Mouse (Mus musculus): ENCODE measurements around the gene Ralgapa2.

Ralgapa2 gene

DNA sequence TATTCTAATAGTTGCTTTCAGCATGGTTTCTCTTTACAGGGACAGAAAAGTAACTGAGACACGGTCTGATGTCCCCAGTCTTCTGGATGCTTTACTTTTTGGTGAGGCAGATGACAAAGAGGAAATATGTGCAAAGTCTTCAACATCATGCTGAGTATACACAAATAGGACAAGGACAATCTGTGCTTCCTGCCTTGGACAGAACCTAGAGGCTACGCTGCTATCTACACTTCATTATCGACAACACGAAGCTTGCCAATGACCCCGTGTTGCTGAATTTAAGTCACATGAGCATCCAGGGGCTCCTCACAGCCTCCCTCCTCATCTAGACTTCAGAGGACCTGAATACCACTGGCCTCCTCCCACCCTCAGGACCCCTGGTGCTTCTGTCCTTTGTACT lies 161.9 kb downstream of the Ralgapa2 start:
- DNase-seq: no peak

DNA sequence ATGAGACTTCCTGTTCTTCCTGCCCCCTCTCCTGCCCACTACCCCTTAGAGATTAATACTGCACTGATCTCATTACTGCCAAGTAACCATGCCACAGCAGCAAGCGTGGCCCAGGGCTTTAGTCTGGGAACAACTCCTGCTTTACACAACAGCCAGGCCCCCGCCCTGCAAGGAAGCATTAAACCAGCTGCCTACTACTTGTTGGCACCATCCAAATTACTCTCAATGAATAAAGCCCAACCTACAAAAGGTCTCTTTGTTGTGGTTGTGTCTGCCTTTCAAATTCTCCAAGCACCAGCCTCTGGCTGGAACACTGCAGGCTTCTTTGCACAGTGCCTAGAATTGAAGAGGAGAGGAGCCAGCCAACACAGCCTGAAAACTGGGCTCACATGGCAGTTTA lies 164.2 kb downstream of the Ralgapa2 start:
- DNase-seq: no peak

DNA sequence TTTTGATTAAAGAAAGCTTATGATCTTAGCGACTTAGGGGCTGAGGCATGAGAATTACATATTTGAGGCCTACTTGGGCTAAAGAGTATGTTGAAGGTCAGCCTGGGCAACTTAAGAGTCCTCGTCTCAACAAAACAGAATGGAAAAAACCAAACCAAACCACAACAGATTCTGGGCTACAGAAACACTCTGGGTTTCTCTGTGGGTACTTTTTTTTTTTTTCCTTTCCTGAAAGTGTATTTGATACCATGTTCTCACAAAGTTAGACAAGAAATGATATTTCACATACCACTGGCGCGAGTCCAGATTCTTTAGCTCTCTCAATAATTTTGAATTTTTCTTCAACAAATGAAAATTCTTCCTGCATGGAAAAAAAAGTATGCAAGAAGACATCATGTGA lies 172.1 kb downstream of the Ralgapa2 start:
- no peak for DNase-seq

DNA sequence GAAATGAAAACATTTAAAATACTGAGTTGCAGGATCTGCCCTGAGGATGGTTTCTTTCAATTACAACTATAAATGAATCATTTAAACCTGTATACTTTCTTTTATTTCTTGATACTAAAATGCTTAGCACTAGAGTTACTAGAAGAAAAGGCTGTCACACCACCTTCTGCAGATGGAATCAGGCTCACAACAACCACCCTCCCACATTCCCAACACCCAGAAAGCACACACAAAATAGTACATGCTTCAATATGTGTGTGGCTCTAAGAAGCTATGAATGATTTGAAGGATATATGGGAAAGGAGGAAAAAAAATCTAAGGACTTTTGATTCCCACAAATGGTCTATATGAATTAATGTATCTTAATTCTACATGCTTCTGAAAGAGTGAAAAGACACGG lies 174.6 kb downstream of the Ralgapa2 start:
- DNase-seq: no peak

DNA sequence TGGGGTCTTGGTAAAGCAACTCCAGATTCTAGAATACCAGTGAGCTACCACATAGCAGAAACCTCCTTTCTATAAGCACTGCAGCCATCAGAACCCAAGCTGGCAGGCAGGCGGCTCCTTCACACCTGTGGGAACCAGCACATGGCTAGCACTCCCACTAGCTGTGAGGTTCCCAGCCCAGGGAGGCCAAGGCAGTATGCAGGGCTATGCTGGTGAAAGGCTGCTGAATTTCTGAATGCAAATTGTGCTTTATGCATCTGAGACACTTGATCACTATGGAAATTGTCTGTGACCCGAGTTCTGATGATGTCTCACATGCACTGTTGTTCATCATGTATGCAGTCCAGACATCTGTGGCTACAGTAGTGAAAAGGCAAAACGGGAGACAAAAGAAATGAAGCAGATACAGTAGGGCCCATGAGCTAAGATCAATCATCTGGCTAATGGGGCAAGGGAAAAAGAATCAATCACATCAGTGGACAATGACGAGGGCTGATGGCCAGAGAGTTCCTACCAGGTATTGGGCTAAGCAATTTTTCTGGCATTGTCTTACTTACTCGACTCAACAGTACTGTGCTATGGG lies 180.2 kb downstream of the Ralgapa2 start:
- DNase-seq: no peak

DNA sequence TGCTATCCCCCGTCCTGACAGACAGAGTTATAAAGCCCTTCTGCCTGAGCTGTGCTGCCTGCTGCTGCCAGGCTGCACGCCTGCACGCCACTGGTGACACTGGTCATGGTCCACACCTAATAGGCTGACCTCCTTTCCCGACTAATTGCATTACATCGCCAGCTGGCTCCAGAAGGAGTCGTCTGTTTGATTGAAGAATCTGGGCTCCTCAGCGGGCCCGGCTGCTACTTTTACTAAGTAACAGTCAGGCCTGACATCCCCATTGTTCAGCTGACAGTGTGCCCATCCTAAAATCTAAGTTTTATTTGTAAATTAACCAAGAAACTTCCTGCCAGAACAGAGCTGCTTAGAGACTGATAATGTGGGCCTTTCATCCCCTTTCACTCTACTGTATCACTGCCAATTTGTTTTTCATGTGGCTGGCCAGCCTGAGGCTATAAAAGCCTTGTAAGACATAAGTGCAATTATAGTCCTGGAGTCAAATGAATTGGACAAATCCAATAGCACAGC lies 181.3 kb downstream of the Ralgapa2 start:
- DNase-seq: peak; percentile 47

DNA sequence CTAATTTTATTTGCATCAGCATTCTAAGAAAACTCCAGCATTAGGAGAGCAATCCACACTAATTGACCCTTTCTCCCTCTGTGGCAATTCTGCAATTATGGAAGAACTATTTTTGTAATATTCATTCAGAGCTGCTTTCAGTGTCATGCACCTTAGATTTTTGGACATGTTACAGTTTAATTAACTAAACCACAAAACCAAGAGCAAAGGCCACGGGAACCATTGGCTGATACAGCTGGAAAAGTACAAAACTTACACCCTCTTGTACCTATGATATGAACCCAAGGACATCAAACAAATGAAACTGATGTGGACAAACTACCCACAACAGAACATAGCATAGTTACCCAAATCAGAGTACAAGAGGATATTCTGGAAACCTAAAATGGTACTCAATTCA lies 182.0 kb downstream of the Ralgapa2 start:
- no peak for DNase-seq

DNA sequence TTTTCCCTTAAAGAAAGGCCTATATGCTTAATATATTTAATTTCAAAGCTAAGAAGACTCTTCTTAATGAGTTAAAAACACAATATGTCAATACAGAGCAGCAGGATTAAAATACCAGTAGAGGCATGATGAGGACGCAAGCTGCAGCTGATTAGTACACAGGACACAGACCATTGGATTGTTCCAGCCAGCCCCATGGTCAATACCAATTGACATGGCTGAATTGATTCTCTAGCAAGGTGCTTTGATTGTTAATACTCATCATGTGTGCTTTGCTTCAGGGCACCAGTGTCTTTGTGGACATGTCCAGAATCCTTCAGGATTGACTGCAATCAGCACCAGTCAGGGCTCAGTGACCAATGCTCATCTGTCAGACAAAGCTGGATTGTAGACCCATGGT lies 185.5 kb downstream of the Ralgapa2 start:
- no peak for DNase-seq

DNA sequence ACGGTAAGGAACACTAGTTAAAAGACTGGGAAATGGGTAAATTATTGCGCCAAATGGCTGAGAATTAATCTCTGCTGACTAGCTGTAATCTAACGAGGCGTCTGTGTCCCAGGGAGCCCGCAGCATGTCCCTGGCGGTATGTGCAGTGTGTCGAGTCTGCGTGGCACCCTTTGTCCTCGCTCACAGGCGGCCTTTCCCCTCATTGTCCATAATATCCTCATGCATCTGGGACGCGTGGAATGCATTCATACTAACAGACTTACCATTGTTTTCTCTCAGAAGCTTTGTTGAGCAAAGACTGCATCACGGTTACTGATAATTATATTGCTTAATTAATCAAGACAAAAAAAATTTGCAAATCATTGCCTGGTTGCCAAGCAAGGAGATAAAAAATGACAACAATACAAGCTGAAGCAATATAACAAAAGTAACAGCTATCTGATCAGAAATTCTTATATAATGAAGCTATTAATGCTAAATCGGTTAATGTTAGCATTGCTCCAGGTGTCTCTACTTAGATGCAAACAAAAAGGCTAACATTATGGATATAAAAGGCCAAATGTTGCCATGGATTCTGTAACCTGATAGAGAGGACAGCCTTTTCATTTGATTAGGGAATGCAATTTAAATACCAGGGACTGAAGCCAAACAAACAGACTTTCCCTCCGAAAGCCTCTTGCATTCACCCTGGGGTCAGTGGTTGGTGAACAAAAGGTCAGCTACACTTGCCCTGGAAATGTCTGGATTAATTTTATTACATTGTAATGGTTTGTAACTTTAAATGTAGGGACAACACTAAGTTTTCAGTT lies 187.0 kb downstream of the Ralgapa2 start:
- no peak for DNase-seq

DNA sequence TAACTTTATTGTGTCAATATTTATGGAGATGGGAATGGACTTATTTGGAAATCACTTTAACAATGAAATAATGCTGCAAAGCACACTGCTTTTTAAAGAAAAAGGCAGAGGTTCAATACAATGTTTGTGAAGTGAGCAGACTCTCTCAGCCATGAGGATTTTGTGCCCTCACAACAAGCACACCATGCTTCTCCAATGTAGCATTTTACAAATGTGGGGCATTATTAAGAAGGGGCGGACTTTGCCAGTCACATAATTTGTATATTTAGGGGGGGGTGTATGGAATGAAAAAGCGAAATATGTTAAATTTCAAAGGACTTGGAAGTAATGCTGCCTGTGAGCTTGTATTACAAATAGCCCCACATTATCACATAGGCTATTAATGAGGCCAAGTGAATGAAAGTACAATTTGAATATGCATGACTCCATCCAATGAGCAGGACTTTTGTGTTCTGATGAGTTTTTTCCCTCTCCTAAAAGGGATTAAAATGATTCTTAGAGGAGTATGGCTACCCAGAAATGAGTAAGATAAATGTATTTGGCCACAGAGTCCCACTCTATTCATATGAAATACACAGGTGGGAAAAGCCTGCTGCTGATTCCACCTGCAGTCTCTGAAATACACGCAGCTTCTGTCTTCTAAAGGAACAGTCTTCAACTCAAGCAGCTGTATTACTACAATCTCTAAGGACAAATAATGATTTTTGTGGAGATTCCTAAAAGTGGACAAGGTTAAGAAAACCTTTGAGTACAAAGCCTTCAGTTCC lies 187.8 kb downstream of the Ralgapa2 start:
- DNase-seq: no peak

DNA sequence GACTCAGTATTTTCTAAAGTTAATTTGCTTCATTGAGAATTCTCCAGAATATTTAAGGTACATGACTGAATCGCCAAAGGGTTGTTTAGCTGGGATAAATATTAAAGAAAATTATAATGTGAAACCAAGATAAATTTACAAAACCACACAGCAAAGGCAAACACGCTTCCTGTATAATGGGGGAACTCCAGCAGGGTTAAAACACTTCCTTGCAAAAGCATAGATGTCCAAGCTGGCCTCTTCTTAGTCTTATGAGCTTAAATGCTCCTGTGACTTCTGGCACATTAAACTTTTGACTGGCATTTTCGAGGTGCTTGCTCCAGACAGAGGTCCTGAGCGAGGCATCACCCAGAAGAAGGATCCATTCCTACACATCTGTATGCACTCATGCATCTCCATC lies 188.6 kb downstream of the Ralgapa2 start:
- DNase-seq: no peak

DNA sequence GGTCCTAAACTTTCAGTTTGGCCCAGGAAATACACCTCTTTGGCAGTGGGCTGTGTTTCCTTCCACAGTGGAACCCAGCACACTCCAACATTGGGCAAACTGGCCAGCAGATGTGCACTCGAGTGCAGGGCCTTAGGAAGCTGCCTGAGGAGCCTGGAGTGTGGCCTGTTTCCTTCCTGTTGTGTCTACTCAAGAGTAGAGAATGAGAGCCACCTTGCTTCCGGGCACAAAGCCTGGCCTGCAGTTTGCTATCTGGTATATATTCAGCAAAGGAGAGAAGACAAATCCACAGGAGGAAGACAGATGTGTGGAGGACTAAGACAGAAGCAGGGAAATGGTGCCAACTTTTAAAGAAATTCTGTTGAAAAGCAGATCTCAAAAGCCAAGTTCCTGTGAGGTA lies 189.4 kb downstream of the Ralgapa2 start:
- DNase-seq: no peak

DNA sequence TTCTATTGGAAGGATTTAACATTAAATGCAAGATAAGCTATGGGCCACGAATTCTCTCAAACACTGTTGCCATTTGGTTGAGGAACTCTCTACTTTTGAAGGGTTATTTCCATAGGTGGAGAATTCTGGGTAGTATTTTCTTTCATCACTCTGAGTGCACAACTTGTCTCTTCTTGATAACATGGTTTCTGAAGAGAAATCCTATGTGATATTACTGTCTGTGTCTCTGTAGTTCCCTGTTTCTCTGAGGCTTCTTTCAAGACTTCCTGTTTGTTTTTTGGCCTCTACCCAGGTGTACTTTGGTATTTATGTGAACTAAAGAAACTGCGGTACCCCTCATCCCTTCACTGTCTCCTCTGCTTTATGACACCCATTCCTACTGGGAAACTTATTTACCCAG lies 190.1 kb downstream of the Ralgapa2 start:
- no peak for DNase-seq

DNA sequence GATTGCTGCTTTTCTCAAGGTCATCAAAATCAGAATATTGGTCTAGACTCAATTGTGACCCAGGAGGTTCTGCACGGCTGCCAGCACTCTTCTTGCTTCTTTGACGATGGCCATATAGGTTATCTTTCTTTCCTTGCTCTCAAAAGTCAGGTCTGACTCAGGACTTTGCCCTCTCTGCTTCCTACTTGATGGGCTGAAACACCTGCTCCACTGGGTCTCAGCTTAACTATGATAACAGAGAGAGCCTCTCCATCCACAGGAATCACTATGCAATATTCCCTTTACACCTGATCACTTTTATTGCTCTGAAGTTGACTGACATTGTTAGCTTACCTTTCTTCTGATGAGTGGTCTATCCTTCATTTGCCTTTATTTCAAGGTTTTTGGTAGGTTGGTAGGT lies 191.5 kb downstream of the Ralgapa2 start:
- DNase-seq: no peak

DNA sequence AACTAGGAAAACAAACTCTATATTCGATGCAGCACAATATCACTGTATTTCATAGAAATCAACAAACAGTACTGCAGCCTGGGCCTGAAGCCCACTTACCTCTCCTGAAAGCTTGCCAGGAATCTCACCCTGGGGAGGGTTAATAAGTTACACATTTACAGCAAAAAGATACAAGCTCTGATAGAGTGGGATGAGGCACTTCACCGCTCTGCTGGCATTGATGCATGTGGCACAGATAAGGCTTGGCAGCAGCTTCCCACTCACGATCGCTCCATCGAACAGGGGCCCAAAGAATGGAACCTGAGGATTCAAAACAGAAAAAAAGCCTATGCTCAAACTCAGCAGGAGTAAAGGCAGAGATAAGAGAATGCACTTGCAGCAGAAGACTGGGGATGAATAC lies 197.4 kb downstream of the Ralgapa2 start:
- no peak for DNase-seq

DNA sequence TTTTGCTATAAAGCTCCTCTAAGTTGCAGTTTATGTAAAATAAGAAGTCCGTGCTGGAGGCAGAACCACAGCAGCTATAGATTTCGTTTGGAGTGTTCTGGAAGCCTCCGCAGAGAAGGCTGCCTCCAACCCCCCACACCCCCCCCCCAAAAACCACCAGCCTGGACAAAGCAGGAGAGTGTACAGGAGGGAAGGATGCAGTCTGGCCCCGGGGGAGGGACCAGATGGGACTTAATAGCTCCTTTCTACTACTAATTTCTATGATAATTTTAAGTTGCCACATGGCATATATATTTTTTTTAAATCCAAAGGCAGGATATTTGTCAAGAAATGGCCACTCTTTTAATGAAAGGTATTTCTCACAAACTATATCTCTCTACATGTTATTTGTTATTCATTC lies 198.3 kb downstream of the Ralgapa2 start:
- DNase-seq: no peak

DNA sequence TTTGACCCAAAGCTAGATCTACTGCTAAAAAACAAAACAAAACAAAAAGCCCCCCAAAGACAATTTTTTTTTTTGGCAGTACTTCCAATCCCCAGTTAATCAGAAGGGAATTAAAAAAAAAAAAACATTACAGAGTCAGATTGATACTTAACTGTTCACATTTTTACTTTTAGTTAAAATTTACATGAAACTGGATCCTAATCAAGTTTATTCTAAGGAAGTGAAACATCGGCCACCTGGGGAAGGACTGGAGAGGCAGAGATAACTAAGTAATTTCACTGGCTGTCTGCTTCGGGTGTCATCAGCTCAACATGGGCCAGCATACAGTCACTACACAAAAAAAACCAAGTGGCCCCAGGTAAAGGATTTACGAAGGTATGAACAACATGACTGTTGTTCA lies 201.4 kb downstream of the Ralgapa2 start:
- no peak for DNase-seq

DNA sequence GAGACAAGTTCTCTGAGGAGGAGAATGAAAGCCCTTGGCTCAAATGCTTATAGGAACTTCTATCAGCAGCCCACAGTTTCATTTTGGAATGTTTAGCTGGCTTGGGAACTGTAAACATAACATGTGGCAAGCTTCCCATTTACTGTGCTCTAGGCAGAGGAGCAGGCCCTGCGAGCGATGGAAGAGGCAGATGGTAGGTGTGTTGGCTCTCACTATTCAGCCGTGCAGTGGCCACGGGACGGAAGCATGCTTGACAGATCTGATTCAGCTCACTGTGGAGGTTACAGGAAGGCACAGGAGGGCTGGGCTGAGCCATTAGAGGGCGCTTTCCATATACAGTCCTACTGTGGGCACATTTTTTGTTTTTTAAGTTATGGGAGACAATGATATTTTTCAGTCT lies 201.9 kb downstream of the Ralgapa2 start:
- DNase-seq: peak; percentile 71

DNA sequence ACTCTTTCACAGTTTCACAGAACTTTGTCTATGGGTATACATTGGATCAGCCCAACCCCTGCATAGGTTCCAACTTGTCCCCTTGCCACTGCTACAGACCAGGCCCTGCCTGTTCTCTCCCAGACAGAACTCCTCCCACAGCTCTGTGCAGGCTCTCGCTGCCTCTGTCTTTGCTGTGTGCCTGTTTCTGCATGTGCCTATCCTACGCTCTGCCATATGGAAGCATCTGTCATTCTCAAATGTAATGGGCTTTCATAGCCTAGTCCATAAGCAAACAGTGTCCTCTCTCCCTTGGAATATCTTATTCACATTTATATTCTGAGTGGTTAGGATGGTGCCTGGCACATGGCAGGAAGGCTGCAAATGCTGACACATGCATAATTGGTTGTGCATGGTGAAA lies 202.7 kb downstream of the Ralgapa2 start:
- DNase-seq: no peak

DNA sequence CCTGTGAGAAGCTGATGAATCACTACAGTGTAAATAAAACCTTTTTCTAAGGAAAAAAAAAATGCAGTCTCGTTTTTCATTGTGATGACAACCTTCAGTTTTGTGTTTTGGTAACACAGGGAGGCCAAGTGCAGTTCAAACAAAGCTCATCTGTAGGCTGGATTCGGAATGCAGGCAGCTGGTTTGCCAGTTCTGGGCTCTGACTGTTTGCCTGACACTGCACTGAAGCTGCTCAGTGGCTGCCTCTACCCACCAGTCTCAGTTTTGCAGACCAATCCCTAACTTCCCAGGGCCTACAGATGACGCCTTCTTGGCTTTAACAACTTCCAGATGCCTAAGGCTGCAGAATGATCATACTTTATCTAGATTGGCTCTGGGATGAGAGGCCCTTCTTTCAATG lies 205.1 kb downstream of the Ralgapa2 start:
- no peak for DNase-seq

DNA sequence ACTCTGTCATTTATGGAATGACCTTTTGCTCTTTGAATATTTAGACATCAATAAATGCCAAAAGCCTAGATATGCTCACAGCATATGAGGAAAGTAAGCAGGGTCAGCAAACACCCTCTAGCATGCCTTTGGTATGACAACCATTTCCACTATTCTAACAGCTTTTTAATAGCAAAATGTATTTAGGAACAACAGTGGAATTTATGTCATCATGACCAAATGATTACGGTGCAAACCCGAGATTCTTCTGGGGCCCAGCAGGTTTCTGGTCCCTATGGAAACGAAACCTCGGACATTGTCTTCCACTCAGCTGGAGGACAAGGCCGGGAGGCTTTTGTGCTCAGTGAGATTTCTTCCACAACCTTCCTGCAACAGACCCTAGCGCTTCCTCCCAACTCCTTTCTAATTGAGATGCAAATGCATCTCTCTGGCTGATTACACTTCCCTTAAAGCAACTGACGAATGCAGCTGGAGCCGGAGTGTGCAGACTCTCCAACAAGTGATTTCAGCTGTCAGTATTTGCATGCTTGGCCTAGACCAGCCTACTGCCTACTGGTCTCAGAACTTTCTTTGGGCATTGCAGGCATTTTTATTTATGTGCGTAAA lies 209.9 kb downstream of the Ralgapa2 start:
- no peak for DNase-seq

DNA sequence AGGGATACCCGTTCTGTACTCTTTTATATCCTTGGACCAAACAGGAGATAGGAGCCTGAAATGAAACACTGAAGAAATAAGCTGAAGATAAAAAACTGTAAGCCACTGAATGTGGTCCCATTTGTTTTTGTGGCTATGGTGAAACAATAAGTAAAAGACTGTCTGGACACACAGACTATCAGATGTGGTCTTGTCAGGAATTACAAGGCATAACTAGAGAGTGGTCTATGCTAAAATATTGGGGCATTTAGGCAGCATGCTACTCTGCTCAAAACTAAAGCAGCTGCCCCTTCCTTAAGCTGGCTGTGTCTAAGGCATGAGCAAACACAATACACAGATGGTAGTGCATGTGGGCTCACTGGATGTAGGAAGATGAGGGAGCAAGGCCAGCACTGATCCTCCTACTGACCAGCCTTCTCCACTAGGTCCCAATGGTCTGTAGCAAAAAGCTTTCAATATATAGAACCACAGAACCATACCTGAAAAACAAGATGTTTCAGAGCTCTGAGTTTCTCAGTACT lies 211.6 kb downstream of the Ralgapa2 start:
- DNase-seq: no peak

DNA sequence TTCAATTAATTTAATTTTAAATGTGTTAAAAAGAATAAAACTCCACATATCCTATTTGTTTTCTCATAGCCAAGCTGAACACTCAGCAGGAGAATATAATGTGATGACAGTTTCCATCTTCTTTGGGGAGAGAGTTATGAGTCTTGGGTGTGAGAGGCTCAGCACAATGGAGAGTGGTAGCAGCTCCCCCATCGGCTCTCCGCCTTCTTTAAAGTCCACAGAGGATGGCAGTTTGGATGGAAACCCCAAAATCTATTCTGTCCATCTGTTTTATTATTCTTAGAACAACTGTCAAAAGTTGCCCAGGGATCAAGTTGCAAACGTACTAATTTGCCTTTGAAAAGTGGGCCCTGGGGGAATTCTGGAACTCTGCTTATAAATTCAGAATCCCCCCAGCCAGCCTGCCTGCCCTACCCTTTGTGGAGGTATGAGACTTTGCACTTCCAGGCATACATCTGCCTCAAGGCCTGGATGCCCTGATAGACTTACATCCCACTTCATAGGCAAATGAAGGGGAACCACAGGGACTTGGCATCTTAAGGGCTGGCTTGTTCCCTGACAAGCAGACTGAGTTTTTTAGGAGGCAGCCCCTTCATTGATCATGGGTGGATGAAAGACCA lies 212.2 kb downstream of the Ralgapa2 start:
- DNase-seq: no peak
